Mouse (Mus musculus): Measurements from ENCODE around the gene Eif3a. TPM values are rescaled to one million over a fixed set of nuclear protein-coding genes. Genes with fewer than 3 reads are reported as not detected.

Gene Eif3a
- polyA plus RNA-seq, 1 experiment from 2014 or later: 185 TPM

DNA sequence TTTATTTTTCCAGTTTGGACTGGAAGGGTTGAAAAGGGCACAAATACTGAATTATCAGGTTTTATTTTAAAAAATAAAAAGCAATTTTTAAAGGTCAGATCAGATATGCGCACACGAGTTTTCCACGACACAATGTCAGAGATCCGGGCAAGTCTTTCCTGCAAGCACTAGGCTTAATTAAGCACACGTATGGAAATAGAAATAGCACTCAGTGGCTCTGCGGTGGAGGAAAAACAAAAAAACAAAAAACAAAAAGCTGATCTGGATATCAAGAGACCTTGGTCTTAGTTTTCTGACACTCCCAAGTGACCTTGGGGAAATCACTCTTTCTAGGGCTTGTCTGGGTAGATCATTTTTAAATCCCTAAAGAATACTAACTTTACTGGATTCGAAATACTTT, 1.0 kb downstream of the Eif3a start:
- WGBS: 1% methylated on average over 7 of the region's 7 CpGs
- Histone ChIP-seq H3K4me2 (peak overlapping the region; percentile 89), H3K27ac (ENCODE audit: low read depth) (peak overlapping the region; percentile 99), H3K4me3 (ENCODE audit: low read depth, low read length) (peak overlapping the region; percentile 96), H3K9ac (peak overlapping the region; percentile 96), H3K9me3 (ENCODE audit: low read depth, low read length) (no peaks in the 10 kb centered on the region), H3K27me3 (ENCODE audit: insufficient read depth, low read length) (no peaks in the 10 kb centered on the region), H3K36me3 (ENCODE audit: insufficient read depth) (no peaks in the 10 kb centered on the region), H3K4me1 (ENCODE audit: insufficient read depth) (peaks cover 5% of the 10 kb centered on the region)
- ATAC-seq (ENCODE audit: insufficient read depth) (no peak), DNase-seq (peak; percentile 13)
- TF ChIP-seq CTCF (IDR thresholded peaks at IDR 0.05; ENCODE audit: low read depth): no peak

DNA sequence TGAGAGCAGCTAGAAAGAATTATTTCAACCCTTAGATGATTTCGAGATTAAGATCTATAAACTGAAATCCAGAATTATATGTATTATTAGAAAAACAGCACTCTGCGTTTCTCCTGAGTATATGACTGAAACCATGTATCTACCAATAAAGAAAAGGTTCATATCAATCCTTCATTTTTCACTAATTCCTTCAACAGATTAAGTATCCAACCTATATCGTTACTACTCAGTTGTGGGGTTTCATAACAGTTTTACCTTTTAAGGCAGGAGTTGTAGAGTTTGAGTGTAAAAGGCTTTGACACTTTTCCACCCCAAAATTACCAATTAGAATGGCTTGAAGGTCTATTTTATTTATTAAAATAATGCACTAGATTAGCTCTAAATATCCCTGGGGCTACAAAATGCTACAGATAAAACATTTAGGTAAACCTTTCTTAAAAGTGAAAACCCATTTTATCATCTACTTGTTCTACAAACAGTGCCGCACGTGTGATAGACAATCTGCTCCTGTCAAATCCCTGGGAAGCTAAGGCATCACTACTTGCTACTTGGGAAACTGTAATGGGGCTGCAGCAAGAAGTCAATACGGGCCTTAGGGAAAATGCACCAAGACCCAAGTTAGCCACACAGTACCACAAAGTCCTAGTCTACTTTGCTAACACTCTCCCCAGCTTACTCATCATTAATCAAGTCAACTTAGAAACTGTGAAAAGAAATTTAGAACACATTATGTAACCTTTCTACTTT, 2.1 kb downstream of the Eif3a start:
- 32% methylated on average over 6 of the region's 6 CpGs for WGBS
- H3K4me2 ChIP-seq: peak overlapping the region; percentile 89
- peak overlapping the region; percentile 35 for H3K9ac ChIP-seq
- peaks cover 5% of the 10 kb centered on the region for H3K4me1 ChIP-seq (ENCODE audit: insufficient read depth)
- no peak for ATAC-seq (ENCODE audit: insufficient read depth)
- no peak overlapping the region for H3K27ac ChIP-seq (ENCODE audit: low read depth)
- no peaks in the 10 kb centered on the region for H3K9me3 ChIP-seq (ENCODE audit: low read depth, low read length)
- H3K27me3 ChIP-seq (ENCODE audit: insufficient read depth, low read length): no peaks in the 10 kb centered on the region
- DNase-seq: peak; percentile 31
- peak overlapping the region; percentile 96 for H3K4me3 ChIP-seq (ENCODE audit: low read depth, low read length)
- H3K36me3 ChIP-seq (ENCODE audit: insufficient read depth): 0 out of 2 replicates have a peak, but pooled peaks cover under 1% of the 10 kb centered on the region
- no peak for TF ChIP-seq CTCF (IDR thresholded peaks at IDR 0.05; ENCODE audit: low read depth)

DNA sequence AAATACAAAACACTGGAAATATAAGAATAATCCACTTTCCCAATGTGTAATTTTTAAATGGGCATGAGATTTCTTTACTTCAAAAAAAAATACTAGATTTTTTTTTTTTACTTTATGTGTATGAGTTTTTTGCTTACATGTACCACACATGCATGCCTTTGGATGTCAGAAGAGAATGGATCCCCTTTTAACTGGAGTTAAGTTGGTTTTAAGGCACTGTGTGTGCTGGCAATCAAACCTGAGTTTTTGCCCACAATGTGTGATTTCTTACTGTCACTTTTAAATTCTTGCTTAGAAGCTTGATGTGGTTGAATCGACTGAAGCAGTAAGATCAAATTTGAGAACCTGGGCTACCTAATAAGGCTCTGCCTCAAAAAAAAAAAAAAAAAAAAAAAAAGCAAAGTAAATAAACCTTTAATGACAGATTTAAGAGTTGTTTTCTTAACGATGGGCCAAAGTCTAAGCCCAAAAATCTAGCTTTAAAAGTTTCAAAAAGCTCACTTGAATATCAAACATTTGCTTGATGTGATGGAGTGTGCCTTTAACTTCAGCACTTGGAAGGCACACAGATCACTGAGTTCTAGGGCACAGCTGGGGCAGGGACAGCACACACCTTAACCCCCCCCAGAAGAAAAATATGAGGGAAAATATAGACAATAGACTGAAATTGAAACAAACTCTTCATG, 2.9 kb downstream of the Eif3a start:
- ATAC-seq (ENCODE audit: insufficient read depth) (no peak), DNase-seq (no peak)
- peak overlapping the region; percentile 96 for H3K4me3 ChIP-seq (ENCODE audit: low read depth, low read length)
- H3K4me1 ChIP-seq (ENCODE audit: insufficient read depth): peaks cover 5% of the 10 kb centered on the region
- H3K36me3 ChIP-seq (ENCODE audit: insufficient read depth): 0 out of 2 replicates have a peak, but pooled peaks cover 3% of the 10 kb centered on the region
- WGBS: 25% methylated on average over 2 of the region's 2 CpGs
- no peak overlapping the region for H3K9ac ChIP-seq
- peak overlapping the region; percentile 89 for H3K4me2 ChIP-seq
- no peak overlapping the region for H3K27ac ChIP-seq (ENCODE audit: low read depth)
- H3K27me3 ChIP-seq (ENCODE audit: insufficient read depth, low read length): no peaks in the 10 kb centered on the region
- no peaks in the 10 kb centered on the region for H3K9me3 ChIP-seq (ENCODE audit: low read depth, low read length)
- no peak for TF ChIP-seq CTCF (IDR thresholded peaks at IDR 0.05; ENCODE audit: low read depth)

DNA sequence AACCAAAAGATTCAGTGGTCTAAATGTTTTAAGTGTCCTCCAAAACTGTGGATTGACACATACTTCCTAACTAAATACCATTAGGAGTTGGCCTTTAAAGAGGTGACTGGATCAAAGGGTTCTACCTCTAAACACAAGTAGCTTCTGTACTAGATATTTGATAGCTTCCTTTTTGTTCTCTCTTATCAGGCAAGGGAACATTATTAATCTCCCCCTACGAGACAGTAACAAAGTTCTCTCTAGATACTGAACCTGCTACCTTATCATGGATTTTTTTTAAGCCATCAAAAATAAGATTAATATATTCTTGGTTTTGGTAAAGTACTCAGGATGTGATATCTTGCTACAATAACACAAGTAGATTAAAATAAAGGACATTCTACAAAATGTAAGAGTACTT, 5.7 kb downstream of the Eif3a start:
- ATAC-seq (ENCODE audit: insufficient read depth) (no peak), DNase-seq (no peak)
- H3K9ac ChIP-seq: no peak overlapping the region
- H3K4me3 ChIP-seq (ENCODE audit: low read depth, low read length): no peak overlapping the region
- no peak overlapping the region for H3K4me2 ChIP-seq
- no peak for TF ChIP-seq CTCF (IDR thresholded peaks at IDR 0.05; ENCODE audit: low read depth)
- WGBS: 19% methylated on average over 1 of the region's 1 CpGs
- H3K4me1 ChIP-seq (ENCODE audit: insufficient read depth): peaks cover 3% of the 10 kb centered on the region; the same call in 1 of the 2 replicates
- H3K27me3 ChIP-seq (ENCODE audit: insufficient read depth, low read length): no peaks in the 10 kb centered on the region
- no peaks in the 10 kb centered on the region for H3K9me3 ChIP-seq (ENCODE audit: low read depth, low read length)
- no peak overlapping the region for H3K27ac ChIP-seq (ENCODE audit: low read depth)
- peaks cover 25% of the 10 kb centered on the region for H3K36me3 ChIP-seq (ENCODE audit: insufficient read depth)

DNA sequence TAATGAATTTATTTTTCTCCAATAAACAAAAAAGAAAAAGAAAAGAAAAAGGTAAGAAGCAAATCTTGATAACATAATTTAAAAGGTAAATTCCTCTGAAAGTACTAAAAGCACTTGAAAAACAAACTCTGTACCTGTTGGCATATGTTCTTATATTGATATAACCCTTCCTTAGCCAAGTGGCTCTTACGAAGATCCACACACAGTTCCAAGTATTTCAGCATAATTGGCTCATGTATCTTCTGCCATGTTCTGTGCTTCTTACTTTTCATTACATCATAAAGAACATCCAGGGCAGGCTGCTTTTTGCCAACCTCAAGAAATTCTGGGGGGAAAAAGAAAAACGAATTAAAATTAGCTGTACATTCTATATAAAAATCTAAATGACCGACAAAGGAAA, 8.4 kb downstream of the Eif3a start:
- Histone ChIP-seq H3K4me2 (no peak overlapping the region), H3K9me3 (ENCODE audit: low read depth, low read length) (no peaks in the 10 kb centered on the region), H3K9ac (no peak overlapping the region), H3K4me1 (ENCODE audit: insufficient read depth) (no peaks in the 10 kb centered on the region), H3K27ac (ENCODE audit: low read depth) (no peak overlapping the region), H3K27me3 (ENCODE audit: insufficient read depth, low read length) (no peaks in the 10 kb centered on the region), H3K36me3 (ENCODE audit: insufficient read depth) (peaks cover 46% of the 10 kb centered on the region), H3K4me3 (ENCODE audit: low read depth, low read length) (no peak overlapping the region)
- DNase-seq (no peak), ATAC-seq (ENCODE audit: insufficient read depth) (no peak)
- TF ChIP-seq CTCF (IDR thresholded peaks at IDR 0.05; ENCODE audit: low read depth): no peak
- 83% methylated on average over 3 of the region's 3 CpGs for WGBS

DNA sequence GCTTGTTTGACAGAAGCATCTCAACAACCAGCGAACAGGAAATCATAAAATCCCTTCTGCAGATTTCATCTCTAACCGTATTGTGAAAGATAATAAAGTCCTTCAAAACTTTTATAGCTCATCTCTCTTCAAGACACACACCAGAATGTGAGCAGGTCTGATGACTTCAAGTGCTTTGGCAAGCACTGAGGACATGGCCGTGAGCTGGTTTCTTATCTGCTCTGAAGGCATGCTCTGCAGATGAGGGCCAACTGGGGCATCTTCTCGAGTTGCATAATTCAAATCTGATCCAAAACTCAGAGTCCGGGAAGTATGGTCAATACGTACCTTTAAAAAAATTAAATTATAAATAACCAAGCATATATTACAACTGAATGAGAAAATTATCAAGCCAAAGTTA, 17.1 kb downstream of the Eif3a start:
- H3K9ac ChIP-seq: no peak overlapping the region
- H3K4me2 ChIP-seq: no peak overlapping the region
- no peak overlapping the region for H3K4me3 ChIP-seq (ENCODE audit: low read depth, low read length)
- H3K4me1 ChIP-seq (ENCODE audit: insufficient read depth): no peaks in the 10 kb centered on the region
- H3K36me3 ChIP-seq (ENCODE audit: insufficient read depth): peaks cover 88% of the 10 kb centered on the region
- H3K27ac ChIP-seq (ENCODE audit: low read depth): no peak overlapping the region
- no peak for TF ChIP-seq CTCF (IDR thresholded peaks at IDR 0.05; ENCODE audit: low read depth)
- 90% methylated on average over 6 of the region's 6 CpGs for WGBS
- DNase-seq: no peak
- H3K9me3 ChIP-seq (ENCODE audit: low read depth, low read length): no peaks in the 10 kb centered on the region
- ATAC-seq (ENCODE audit: insufficient read depth): no peak
- H3K27me3 ChIP-seq (ENCODE audit: insufficient read depth, low read length): no peaks in the 10 kb centered on the region
